Mouse (Mus musculus) layer of hippocampus, adult 2 months (tissue): ENCODE data around the gene Tor1aip1. TPM values are rescaled to one million over a fixed set of nuclear protein-coding genes. Genes with fewer than 3 reads are reported as not detected.
"Not testable (repeated sequence)": the region's sequence is repeated elsewhere in the genome, so short reads cannot be mapped to it uniquely, and the experiment has no call there.

Source experiments
- DNase-seq, 2 experiments: peaks; one replicate each; pipeline ENCODE4 v3.0.0; 2022; ENCODE audit warnings: low spot score in 2 of 2
- H3K27ac ChIP-seq: fragments of 200-600 bp; 2 replicates; pipeline ENCODE4 v1.8.1; 2022
- H3K4me3 ChIP-seq: fragments of 200-600 bp; 2 replicates; pipeline ENCODE4 v1.8.1; 2022; ENCODE audit warnings: mild to moderate bottlenecking
- CTCF ChIP-seq: fragments of 200-600 bp; conservative IDR thresholded peaks from 2 replicates; pipeline ENCODE4 v1.8.1; 2022; ENCODE audit warnings: antibody characterized with exemption, mild to moderate bottlenecking, moderate library complexity
- total RNA-seq, 2 experiments: library from RNA; stranded (reverse); gene quantifications; 2 replicates each; pipeline ENCODE4 v1.2.3; 2021

Gene Tor1aip1
- total RNA-seq, 2 experiments from 2014 or later: 32.7 to 33.6 TPM

DNA sequence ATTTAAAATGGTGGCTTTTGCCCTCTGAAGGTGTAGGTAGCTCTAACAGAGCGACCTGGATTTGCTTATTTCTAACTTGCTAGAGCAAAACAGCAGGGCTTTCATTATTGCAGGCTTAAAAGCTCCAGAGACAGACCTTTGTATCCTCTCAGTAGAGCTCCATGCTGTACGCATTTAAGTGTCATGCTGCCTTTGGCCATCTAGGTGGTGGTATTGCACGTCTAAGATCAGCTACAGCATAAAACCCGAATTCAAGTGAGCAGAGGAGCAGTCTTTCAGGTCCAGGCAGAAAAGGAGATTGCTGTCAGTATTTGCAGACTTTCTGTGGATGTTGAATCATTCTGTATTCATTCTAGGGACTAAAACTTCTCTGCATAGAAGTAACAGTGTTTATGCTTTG, 6.7 kb upstream of the Tor1aip1 start:
- Histone ChIP-seq H3K4me3 (peak overlapping the region; percentile 20; the same call in 1 of the 2 replicates), H3K27ac (no peak overlapping the region)
- peak; percentile 27 to 46 for DNase-seq
- TF ChIP-seq CTCF: peak; percentile 82

DNA sequence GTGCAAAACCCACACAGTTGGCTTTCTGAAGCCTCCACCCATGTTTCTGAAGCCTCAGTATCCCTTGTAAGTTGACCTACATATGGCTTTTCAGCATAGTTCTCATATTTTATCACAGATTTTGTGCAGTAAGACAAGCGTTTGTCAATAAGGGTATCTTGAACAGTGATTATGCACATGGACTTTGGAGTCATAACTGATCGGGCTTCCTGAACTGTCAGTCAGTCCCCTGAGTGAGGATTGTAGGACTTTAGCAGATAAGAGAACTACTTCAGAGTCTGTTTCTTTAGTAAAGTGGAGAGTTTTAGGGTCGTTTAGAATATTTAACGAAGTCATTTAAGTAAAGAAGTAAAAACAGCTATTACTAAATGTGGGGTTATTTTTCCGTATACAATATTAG, 6.2 kb upstream of the Tor1aip1 start:
- TF ChIP-seq CTCF: no peak
- no peak for DNase-seq
- Histone ChIP-seq H3K4me3 (peak overlapping the region; percentile 20), H3K27ac (no peak overlapping the region)

DNA sequence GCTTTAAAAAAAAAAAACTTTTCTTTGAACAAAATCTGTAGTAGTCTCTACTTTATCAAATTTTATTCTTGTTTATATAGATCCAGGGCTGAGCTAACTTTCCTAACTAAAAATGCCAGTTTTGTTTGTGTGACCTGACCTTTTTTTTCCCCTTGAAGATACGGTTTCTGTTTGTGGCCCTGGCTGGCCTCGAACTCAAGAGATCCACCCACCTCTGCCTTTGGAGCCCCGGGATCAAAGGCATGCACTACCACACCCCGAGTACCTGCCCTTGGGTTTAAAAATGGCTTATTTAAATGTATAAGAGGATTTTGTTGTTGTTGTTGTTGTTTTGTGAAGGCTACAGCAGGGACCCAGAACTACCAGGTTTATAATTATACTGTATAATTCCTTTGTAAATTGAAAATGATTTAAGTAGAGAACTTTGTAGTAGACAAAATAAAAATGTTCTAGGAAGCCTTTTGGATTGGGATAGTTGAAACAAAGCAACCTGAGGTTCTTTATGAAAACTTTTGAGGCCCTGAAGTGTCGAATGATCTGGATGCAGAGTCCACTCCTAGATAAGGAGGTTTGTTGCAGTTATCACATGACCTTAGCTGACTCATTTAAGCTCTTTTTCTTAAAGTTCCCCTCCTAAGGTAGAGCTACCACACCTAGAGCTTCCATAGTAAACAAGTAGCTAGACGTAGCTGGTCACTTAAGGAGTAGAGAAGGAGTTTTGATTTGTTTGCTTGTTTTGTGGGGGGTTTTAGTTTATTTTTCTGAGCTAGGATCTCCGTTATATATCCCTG, 5.4 kb upstream of the Tor1aip1 start:
- Histone ChIP-seq H3K27ac (peak overlapping the region; percentile 88), H3K4me3 (peak overlapping the region; percentile 66)
- DNase-seq: no peak
- no peak for TF ChIP-seq CTCF

DNA sequence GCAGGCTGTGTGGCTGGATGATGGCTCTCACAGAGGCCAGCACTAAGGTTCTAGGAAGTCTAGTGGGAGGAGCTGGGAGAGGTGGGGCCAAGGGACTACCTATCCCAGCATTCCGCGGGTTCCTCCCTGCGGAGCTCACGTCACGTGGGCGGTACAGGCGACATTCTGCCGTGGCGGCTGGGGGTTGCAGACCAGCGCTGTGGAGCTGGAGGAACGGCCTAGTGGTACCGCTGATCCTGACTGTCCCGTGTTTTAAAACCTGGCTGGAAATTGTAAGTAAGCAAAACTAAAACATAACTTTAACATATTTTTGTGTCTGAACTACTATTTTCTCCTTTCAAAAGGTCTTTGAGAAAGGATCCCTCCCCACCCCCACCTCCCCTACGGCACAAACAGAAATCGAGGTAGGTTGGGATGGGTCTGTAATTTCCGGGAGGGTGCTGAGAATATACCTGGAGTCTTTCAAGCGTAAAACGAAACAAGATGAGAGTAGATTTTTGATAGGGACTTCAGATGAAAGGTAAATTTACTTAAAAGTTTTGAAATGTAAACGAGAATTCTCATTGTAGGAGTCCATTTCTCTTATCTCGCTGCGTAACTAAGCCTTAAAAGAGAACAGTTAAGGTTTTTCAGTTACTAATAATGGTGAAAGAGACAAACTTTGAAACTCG, 4.6 kb upstream of the Tor1aip1 start:
- peak; percentile 90 to 91 for DNase-seq
- peak; percentile 20 for TF ChIP-seq CTCF
- H3K27ac ChIP-seq: peak overlapping the region; percentile 88
- H3K4me3 ChIP-seq: peak overlapping the region; percentile 66

DNA sequence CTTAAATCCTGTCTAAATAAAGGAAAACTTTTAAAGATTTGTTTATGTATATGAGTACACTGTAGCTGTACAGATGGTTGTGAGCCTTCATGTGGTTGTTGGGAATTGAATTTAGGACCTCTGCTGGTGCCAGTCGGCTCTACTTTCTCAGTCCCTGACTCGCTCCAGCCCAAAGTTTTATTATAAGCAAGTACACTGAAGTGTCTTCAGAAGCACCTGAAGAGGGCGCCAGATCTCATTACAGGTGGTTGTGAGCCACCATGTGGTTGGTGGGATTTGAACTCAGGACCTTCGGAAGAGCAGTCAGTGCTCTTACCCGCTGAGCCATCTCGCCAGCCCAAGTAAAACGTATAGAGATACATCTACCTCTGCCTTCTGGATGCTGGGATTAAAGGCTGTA, 3.7 kb upstream of the Tor1aip1 start:
- peak; percentile 54 for TF ChIP-seq CTCF
- DNase-seq, H3K4me3 ChIP-seq: not testable (repeated sequence)
- peak overlapping the region; percentile 88; the same call in 1 of the 2 replicates for H3K27ac ChIP-seq

DNA sequence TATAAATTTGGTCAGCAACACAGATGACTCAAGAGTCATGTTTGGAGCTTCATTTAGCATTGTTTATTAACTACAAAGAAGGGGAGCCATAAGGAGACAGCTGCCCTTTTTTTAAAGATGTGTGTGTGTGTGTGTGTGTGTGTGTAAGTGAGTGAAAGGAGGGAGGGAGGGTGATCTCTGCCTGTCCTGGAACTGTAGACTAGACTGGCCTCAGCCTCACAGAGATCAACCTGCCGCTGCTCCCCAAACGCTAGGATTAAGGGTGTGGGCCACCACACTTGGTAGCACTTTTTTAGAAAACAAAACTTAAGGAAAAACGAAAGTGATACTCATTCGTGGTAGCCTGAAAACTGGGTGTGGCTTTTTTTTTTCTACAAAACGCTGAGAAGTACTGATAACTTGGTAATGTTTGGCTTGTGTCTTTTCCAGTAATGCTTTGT, 884 bp upstream of the Tor1aip1 start:
- Histone ChIP-seq H3K4me3 (peak overlapping the region; percentile 96), H3K27ac (peak overlapping the region; percentile 99)
- DNase-seq: no peak
- no peak for TF ChIP-seq CTCF

DNA sequence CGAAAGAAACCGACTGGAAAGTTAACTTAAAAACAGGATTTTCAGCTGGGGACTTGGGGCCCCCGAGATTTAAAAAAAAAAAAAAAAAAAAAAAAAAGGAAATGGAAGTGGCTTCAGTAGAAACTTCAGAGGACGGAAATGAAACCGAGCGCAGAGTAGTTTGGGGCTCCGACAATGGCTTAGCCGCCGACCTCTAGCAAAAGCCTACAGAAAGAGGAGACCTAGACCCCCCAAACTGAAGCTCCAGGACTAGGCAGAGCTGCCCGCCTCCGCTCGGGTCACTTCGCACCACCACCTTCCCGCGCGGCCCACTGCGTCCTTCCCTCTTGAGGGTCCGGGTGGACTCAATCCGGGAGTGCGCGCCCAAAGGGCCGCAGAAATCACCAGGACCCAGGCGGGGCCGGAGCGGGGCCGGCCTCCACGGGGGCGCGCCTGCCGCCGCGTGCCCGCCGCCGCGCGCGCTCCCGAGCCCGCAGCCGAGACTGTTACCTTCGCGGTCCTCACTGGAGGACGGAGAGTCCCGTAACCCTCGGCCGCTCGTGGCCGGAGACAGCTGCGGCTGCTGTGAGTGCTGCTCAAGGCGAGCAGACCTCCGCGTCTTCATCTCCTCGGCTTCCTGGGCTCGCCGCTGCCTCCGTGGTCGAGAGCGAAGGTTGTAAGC, 881 bp downstream of the Tor1aip1 start, which contains the start of gene Tor1aip2:
Gene Tor1aip2 (plus strand): TSS at position 135 of the 661 bp plus-strand sequence.
- DNase-seq: peak; percentile 52 to 65
- Histone ChIP-seq H3K27ac (peak within 1 kb of the TSS; percentile 99), H3K4me3 (peak within 1 kb of the TSS; percentile 96)
- no peak for TF ChIP-seq CTCF

DNA sequence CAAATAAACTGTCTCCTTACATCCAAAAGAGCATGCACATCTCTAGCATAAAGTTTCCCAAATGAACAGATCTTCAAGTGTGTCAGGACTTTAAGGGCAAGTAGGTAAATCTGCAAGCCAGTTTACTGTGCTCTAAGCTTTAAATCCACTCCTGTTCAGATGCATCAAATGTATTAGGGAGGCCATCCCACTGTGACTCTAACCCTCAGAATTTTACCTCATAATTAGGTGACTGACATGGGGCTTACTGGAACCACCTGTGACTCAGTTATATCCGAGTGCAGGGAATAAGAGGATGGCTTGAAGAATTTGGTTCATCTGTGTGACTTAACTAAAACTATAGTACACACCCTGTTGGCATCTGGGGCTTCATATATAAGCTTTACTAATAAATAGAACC, 1.6 kb downstream of the Tor1aip1 start:
- Histone ChIP-seq H3K27ac (peak overlapping the region; percentile 99; the same call in 1 of the 2 replicates), H3K4me3 (peak overlapping the region; percentile 96)
- DNase-seq: no peak
- TF ChIP-seq CTCF: no peak

DNA sequence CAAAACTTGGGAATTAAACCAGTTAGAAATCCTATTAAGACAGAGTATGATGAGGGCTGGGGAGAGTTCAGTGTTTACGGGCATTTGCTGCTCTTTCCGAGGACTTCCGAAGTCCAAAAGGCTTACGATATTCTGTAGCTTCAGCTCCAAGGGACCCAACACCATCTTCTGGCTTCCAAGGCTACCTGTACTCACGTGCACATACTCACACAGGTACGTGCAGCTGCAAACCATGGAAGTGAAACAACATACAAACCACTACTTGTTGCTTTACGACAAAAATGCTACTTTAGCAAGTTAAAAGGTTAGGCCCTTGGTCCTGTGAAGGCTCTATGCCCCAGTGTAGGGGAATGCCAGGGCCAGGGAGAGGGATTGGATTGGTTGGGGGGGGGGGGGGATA, 2.4 kb downstream of the Tor1aip1 start:
- TF ChIP-seq CTCF: no peak
- no peak for DNase-seq
- Histone ChIP-seq H3K4me3 (no peak overlapping the region), H3K27ac (no peak overlapping the region)

DNA sequence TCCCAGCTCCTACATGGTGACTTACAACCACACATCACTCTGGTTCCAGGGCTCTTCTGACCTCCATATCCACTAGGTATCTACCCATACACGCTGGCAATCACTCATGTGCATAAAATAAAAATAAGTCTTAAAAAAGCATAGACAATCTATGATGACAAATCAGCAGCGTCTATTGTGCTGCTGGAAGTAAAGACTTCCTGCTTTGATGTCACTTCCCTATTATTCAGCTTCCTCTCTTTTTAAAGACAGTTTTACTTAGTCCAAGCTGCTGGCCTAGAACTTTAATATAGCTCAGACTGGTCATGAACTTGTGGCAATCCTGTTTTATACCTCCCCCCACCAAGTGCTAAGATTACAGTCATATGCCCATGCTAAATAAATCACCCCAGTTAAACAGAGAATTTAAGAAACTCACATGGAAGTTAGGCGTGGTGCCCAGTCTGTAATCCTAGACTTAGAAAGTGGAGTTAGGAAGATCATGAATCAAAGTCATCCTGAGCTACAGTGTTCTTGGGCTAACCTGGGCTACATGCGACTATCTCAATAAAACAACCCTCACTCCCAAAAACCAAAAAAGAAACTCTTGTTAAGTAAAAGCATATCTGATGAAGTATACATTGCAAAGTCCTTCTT, 7.8 kb downstream of the Tor1aip1 start:
- TF ChIP-seq CTCF: no peak
- no peak overlapping the region for H3K4me3 ChIP-seq
- no peak overlapping the region for H3K27ac ChIP-seq
- no peak for DNase-seq

DNA sequence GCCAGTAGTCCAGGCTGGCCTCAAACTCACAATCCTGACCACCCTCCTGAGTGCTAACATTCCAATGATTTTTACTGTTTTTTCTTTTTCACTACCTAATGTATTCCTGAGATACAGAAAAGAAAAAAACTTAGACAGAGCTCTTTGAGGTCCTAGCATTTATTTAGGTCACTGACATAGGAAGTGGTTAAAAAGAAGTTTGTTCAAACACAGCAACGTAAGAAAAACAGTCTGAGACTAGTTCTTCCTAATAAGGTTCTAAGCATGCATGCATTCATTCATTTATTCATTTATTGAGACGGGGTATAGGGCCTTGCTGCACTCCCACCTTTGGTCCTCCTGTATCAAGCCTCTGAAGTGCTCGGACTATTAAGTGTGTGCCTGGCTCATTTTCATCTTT, 8.4 kb downstream of the Tor1aip1 start:
- no peak for DNase-seq
- Histone ChIP-seq H3K4me3 (no peak overlapping the region), H3K27ac (no peak overlapping the region)
- TF ChIP-seq CTCF: no peak

DNA sequence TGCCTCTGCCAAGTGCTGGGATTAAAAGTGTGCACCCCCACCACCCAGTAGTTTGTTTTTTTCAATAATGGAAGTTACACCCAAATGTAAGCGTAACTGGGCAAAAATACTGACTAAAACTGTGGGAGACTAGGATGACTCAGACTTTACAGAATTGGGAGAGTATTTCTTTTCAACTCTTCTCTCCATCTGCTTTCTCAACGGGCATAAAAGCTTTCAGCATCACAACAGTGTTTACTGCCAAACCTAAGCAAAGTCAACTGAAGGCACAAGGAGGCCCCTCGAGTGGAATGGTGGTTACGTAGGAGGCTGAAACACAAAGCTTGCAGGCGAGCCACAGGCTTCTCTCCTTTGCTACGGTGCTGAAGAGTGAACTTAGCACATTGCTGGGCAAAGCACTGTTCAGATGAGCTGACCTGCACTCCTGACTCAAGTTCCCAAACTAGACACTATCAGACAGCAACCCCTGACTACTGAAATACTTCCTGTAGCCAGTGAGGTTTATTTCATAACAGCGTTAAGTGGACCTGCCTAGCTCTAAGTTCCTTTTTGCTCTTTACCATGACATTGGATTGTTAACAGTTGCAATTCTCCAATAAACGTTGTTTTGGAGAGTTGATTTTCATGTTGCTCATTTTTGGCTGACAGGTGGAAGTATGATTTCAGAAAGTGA, 11.3 kb downstream of the Tor1aip1 start:
- peak; percentile 11 to 35 for DNase-seq
- Histone ChIP-seq H3K27ac (peak overlapping the region; percentile 43; the same call in 1 of the 2 replicates), H3K4me3 (no peak overlapping the region)
- TF ChIP-seq CTCF: no peak
